Mouse (Mus musculus): ENCODE measurements around the gene Mllt6.
"Not testable (repeated sequence)": the region's sequence is repeated elsewhere in the genome, so short reads cannot be mapped to it uniquely, and the experiment has no call there.

Gene Mllt6

GRCm38 (mm10) chr11:97643380-97644055 lies 19.7 kb upstream of the Mllt6 start:
- in situ Hi-C loops (cut with MboI; ENCODE audit: unreplicated experiment in 2 of 2), result loop anchor here in 1 of 2 experiments (5.0 kb wide), 1 partner anchor 94 kb away; no protein-coding TSS in a partner anchor

DNA sequence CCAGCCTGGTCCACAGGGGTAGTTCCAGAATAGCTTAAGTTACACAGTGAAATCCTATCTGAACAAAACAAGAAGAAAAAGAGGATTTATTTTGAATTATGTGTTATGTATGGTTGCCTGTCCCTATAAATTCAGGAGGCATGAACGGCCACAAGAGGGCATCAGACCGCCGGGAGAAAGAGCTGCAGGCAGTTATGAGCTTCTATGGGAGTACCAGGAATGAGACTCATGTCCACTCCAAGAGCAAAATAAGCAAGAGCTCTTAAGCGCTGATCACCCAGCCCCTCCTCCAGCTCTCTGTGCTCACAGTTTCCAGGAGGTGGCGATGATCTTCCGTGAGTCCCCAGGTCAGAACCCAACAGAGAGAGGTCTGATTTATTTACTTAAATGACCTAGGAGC lies 18.4 kb upstream of the Mllt6 start:
- in situ Hi-C loops (cut with MboI; ENCODE audit: unreplicated experiment in 2 of 2), result loop anchor here in 1 of 2 experiments (5.0 kb wide), 1 partner anchor 92 kb away; no protein-coding TSS in a partner anchor

DNA sequence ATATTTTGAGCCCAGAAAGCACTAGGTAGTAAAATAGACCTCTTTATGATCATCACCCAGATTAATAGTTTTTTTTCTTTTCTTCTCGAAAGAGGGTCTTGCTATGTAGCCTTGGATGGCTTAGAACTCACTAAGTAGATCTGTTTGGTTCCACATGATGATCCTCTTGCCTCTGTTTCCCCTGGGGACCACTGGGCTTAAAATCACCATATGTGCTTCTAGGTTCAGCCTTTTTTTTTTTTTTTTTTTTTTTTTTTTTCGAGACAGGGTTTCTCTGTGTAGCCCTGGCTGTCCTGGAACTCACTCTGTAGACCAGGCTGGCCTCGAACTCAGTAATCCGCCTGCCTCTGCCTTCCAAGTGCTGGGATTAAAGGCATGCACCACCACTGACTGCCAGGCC lies 14.7 kb upstream of the Mllt6 start:
- in situ Hi-C loops (cut with MboI; ENCODE audit: unreplicated experiment in 2 of 2), result not testable (repeated sequence)

GRCm38 (mm10) chr11:97650341-97650740 lies 12.9 kb upstream of the Mllt6 start:
- in situ Hi-C loops (cut with MboI; ENCODE audit: unreplicated experiment in 2 of 2), result no loop called here

DNA sequence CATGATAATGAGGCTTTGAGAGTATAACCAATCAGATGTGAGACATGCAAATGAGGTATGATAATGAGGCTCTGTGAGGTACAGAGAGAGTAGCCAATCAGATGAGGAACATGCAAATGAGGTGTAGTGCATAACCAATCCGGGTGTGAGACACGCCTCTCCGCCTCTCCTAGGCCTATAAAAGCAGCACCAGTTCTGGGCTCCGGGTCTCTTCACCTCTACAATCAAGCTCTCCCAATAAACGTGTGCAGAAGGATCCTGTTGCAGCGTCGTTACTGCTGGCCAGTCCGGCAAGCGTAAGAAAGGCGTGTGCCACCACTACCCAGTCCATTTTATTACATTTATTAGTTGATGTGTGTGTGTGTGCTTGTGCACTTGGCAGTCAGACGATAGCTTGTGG lies 9.8 kb upstream of the Mllt6 start:
- in situ Hi-C loops (cut with MboI; ENCODE audit: unreplicated experiment in 2 of 2), result not testable (repeated sequence)

DNA sequence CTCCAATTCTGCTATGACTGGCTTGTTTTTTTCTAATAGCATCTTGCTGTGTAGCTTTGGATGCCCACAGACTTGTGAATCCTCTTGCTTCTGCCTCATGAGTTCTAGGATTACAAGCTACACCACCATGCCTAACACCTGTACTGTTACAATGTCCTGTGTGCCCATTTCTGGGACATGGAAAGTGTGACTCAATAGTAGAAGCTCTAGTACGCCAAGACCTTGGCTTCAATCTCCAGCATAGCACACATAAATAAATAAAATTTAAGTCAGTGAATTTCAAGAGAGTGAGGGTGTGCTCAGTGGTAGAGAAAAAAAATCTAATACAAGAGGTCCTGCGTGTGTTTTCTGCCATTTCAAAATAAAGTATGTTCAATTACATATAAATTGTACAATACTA lies 9.0 kb upstream of the Mllt6 start:
- in situ Hi-C loops (cut with MboI; ENCODE audit: unreplicated experiment in 2 of 2), result no loop called here

- in situ Hi-C loops (cut with MboI; ENCODE audit: unreplicated experiment in 2 of 2), result no loop called here
These were observed 6.8 kb upstream of the Mllt6 start for GRCm38 (mm10) chr11:97656269-97656971.

DNA sequence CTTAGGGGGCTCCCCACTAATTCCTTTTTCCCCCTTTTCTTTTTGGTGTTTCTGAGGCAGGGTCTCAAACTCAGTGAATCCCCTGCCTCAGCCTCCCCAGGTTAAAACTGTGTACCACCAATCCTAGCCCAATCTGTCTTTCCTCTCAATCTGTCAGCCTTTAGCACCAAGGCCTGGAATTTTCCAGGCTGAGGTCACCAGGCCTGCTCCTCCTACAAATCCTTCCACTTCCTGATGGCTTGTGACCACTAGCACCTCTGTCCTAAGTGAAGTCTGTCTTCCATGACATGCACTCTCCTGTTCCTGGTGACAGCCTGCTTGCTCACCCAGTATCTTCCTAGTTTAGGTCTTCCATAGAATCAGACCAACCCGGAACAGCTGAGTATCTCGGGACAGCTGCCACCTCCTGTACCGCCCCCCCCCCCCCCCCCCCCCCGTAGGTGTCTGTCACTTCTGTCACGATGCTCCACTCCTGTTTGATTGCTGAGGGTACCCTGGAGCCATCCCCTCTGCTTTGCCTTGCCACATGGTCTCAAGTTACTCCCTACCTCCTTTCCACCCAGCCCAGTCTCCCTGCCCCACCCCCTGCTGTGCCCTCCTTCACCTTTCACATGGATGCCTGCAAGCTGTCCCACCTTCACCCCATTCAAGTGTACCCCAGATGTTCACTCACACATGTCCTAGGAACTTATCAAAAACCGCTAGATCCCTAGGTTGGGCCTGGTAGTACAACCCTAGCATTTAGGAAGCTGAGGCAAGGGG lies 5.8 kb upstream of the Mllt6 start:
- in situ Hi-C loops (cut with MboI; ENCODE audit: unreplicated experiment in 2 of 2), result no loop called here

DNA sequence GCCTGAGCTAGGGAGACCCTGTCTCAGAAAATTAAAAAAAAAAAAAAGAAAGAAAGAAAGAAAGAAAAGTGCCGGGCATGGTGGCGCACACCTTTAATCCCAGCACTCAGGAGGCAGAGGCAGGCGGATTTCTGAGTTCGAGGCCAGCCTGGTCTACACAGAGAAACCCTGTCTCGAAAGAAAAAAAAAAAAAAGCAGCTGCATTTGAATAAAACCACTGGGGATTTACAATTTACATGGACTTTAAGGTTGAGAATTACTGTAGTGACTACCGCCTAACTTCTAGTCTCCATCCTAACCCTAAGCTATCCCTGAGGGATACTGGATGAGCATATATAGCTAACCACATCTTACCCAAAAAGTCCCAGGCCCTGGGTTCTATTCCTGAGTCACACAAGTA lies 5.2 kb upstream of the Mllt6 start:
- in situ Hi-C loops (cut with MboI; ENCODE audit: unreplicated experiment in 2 of 2), result not testable (repeated sequence)

DNA sequence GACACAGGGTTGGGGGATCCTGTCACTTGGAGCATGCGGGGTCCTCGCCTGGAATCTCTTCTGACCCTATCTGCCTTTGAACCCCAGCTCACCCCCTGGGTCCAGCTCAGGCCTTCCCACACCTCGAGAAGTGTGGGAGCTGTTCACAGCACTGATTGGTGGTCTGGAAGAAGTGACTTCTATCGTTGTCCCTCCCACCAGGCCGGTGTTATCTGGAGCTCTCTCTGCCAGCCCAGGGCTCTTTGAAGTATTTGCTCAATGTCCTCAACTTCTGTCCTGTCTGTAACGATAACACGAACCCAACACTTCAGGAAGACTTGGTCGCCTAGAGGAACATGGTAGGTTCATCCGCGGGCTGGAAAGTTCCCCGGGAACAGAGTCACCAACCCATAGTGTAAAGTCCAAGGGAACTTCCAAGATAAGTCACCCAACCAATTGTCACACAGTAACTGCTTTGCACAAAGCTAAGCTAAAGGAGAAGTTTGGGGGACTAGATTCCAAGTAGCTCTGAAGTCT lies 4.4 kb upstream of the Mllt6 start:
- in situ Hi-C loops (cut with MboI; ENCODE audit: unreplicated experiment in 2 of 2), result no loop called here

DNA sequence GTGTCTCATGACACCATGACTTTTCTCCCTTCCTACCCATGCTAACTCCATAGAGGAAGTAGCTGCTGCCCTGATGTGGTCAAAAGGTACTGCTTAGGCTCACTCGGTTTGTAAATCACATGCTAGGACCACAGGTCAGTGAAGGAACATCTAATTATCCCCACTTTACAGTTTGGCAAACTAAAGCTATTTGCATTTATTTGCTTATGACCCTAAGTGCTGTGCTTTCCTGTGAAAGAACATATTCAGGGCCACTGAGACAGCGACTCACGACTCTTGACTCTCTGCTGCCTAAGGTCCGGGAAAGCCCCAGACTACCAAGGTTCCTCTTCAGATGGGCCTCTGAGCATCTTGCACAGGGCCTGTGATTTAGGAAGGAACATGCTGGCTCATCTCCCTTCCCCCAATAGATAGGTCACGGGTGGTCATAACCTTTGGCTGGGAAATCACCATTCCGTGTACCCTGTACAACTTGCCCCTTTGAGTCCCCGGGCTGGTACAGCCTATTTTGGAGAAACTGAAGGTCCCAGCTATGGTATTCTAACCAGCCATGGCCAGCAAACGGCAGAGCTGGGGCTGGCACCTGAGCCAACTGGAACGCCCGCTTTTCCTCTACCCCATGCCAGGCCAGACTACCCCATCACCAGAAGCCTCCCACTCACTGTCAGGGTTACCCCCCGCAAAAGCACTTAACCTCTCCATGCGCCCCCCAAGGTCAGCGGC lies 3.8 kb upstream of the Mllt6 start:
- in situ Hi-C loops (cut with MboI; ENCODE audit: unreplicated experiment in 2 of 2), result no loop called here

DNA sequence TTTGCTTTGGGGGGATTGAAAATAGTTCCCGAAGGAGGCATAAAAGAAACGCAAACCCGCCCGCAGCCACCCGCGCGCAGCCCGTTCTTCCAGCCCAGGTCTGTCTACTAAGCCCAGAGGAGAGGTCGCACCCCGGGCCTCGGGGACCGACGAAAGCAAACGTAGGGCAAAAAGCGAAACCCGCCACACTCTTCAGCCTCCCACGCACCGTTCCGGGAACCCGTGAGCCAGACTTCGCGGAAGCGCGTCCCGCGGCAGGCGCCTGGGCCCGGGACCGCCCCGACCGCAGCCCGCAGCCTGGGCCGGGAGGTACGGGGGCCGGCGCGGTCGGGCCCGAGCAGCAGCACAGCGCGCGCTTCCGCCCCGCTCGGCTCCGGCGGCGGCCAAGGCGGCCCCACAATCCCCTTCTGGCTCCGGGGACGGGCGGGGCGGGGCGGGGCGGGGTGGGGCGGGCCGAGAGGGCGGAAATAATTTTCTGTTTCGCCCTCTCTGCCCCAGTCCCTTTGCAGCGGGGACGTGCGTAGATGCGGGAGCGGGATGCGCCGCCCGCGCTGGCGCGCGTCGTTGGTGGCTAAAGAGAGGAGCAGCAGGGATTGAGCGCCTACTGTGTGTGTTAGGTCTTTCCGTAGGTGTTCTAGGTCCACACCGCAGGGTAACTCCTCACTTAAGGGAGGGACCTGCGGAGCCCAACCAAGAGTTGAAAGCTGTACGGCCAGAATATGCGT lies 3.1 kb upstream of the Mllt6 start:
- in situ Hi-C loops (cut with MboI; ENCODE audit: unreplicated experiment in 2 of 2), result no loop called here

GRCm38 (mm10) chr11:97660734-97661647 lies 2.2 kb upstream of the Mllt6 start:
- in situ Hi-C loops (cut with MboI; ENCODE audit: unreplicated experiment in 2 of 2), result no loop called here

GRCm38 (mm10) chr11:97661648-97662133 lies 1.5 kb upstream of the Mllt6 start:
- in situ Hi-C loops (cut with MboI; ENCODE audit: unreplicated experiment in 2 of 2), result no loop called here

DNA sequence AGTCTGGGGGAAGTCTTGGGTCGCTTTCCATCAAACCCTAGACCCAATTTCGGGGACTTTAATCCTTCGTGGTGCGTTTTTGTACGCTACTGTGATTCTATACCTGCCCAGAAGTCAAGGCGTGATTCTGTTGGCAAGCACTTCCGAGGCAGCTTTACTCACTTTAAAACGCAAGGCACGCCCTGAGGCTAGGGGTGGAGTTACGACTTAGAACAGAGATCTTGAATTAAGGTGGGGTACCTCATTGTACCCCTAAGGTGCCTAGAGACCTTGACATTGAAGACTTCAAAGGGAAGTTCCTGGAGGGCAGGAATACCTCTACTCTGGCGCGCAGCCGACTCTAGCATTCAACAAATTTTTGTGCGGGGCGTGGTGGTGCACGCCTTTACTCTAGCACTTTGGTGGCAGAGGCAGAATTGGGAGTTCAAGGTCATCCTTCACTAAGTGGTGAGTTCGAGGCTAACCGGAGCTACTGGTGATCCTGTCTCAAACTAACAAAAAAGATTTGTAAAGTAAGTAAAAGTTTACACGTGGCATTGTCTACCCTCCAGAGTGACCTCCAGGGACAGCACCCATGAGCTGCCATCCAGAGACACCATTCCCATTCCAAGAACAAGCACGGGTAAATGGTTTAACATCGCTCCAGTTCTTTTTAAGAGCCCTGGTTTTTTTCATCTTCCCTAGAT lies 864 bp upstream of the Mllt6 start:
- in situ Hi-C loops (cut with MboI; ENCODE audit: unreplicated experiment in 2 of 2), result no loop called here

- in situ Hi-C loops (cut with MboI; ENCODE audit: unreplicated experiment in 2 of 2), result no loop called here
These were observed 519 bp downstream of the Mllt6 start for GRCm38 (mm10) chr11:97663528-97664338.

- in situ Hi-C loops (cut with MboI; ENCODE audit: unreplicated experiment in 2 of 2), result no loop called here
These were observed 1.1 kb downstream of the Mllt6 start for GRCm38 (mm10) chr11:97664339-97664665.

Measured in v-Abl transformed pro-B cells (cell line).